Mouse (Mus musculus) CH12.LX (cell line): ENCODE measurements around the gene Lama2. TPM values are rescaled to one million over a fixed set of nuclear protein-coding genes. Genes with fewer than 3 reads are reported as not detected.

Experiments used
- DNase-seq: peaks from one replicate; pipeline ENCODE4 v3.0.0-alpha.2; 2013; ENCODE audit errors: extremely low read depth
- H3K27ac ChIP-seq: 2 replicates; pipeline ENCODE4 v1.5.1; 2012; ENCODE audit warnings: low read depth, mild to moderate bottlenecking, control low read depth, moderate library complexity; ENCODE audit not compliant: insufficient read depth
- H3K27me3 ChIP-seq: replicated peaks from 2 replicates; pipeline ENCODE3; 2012; ENCODE audit warnings: inconsistent platforms
- H3K36me3 ChIP-seq, 2 experiments: replicated peaks in 1 of 2; 2 replicates each; pipeline versions ENCODE3 to v1.6.1; 2012; ENCODE audit warnings: inconsistent platforms in 1 of 2, low read length in 1 of 2, mild to moderate bottlenecking in 1 of 2, mixed read lengths in 1 of 2, moderate library complexity in 1 of 2; ENCODE audit not compliant: control insufficient read depth in 1 of 2, insufficient read depth in 1 of 2
- H3K4me1 ChIP-seq, 2 experiments: 2 replicates each; pipeline ENCODE4 v1.6.1; 2012; ENCODE audit warnings: inconsistent platforms in 1 of 2, moderate library complexity in 1 of 2; ENCODE audit not compliant: insufficient read depth in 2 of 2, control insufficient read depth in 1 of 2
- H3K4me2 ChIP-seq: 2 replicates; pipeline ENCODE4 v1.6.1; 2012; ENCODE audit warnings: low read depth, mild to moderate bottlenecking, control low read depth; ENCODE audit not compliant: poor library complexity, insufficient read depth, severe bottlenecking
- H3K4me3 ChIP-seq, 3 experiments: fragments of 150-350 bp in 1 of 3; sonication (generic) in 1 of 3; replicated peaks in 1 of 3; 2 replicates each; pipeline versions ENCODE3 to v1.5.1; 2011 to 2012; ENCODE audit warnings: low read depth in 2 of 3, low read length in 2 of 3, mild to moderate bottlenecking in 2 of 3, moderate library complexity in 2 of 3, control low read depth in 1 of 3, improper control_type of control experiment in 1 of 3, inconsistent platforms in 1 of 3, mixed read lengths in 1 of 3; ENCODE audit not compliant: poor library complexity in 1 of 3
- H3K79me2 ChIP-seq: replicated peaks from 2 replicates; pipeline ENCODE4 v1.6.1; 2012; ENCODE audit warnings: mild to moderate bottlenecking, moderate library complexity; ENCODE audit not compliant: control insufficient read depth, poor library complexity, insufficient read depth, severe bottlenecking; ENCODE audit errors: extremely low read depth
- H3K9ac ChIP-seq: 2 replicates; pipeline ENCODE4 v1.6.1; 2012; ENCODE audit warnings: low read depth, mild to moderate bottlenecking, control low read depth, moderate library complexity; ENCODE audit not compliant: insufficient read depth
- H3K9me3 ChIP-seq: replicated peaks from 2 replicates; pipeline ENCODE3; 2012; ENCODE audit warnings: low read length, inconsistent platforms, mixed read lengths
- CTCF ChIP-seq, 2 experiments: IDR thresholded peaks in 1 of 2; conservative IDR thresholded peaks in 1 of 2; 2 replicates each; pipeline ENCODE4 v1.5.1; 2011 to 2012; ENCODE audit warnings: low read depth in 2 of 2, low read length in 2 of 2, improper control_type of control experiment in 1 of 2, inconsistent platforms in 1 of 2, mild to moderate bottlenecking in 1 of 2, moderate library complexity in 1 of 2
- E2F4 ChIP-seq: IDR thresholded peaks from 2 replicates; pipeline ENCODE4 v1.6.1; 2011; ENCODE audit warnings: low read depth, low read length, improper control_type of control experiment; ENCODE audit not compliant: insufficient replicate concordance
- GABPA ChIP-seq: IDR thresholded peaks from 2 replicates; pipeline ENCODE4 v1.6.1; 2012; ENCODE audit warnings: low read depth, low read length, improper control_type of control experiment, inconsistent platforms; ENCODE audit not compliant: insufficient replicate concordance
- HCFC1 ChIP-seq: IDR thresholded peaks from 2 replicates; pipeline ENCODE4 v1.6.1; 2012; ENCODE audit warnings: low read depth, mild to moderate bottlenecking, inconsistent platforms, low read length, improper control_type of control experiment
- IRF4 ChIP-seq: IDR thresholded peaks from 2 replicates; pipeline ENCODE4 v1.6.1; 2014; ENCODE audit warnings: low read depth, mild to moderate bottlenecking, inconsistent platforms, low read length, improper control_type of control experiment
- MXI1 ChIP-seq: IDR thresholded peaks from 2 replicates; pipeline ENCODE4 v1.6.1; 2011; ENCODE audit warnings: mild to moderate bottlenecking, low read depth, low read length, improper control_type of control experiment
- MYC ChIP-seq: IDR thresholded peaks from 2 replicates; pipeline ENCODE4 v1.6.1; 2011; ENCODE audit warnings: low read depth, mild to moderate bottlenecking, improper control_type of control experiment, low read length
- PAX5 ChIP-seq: IDR thresholded peaks from 2 replicates; pipeline ENCODE4 v1.6.1; 2012; ENCODE audit warnings: low read length, inconsistent platforms, mixed read lengths
- POLR2A ChIP-seq: IDR thresholded peaks from 2 replicates; pipeline ENCODE4 v1.6.1; 2011; ENCODE audit warnings: low read depth, mild to moderate bottlenecking, improper control_type of control experiment, low read length
- POLR2AphosphoS2 ChIP-seq: IDR thresholded peaks from 2 replicates; pipeline ENCODE4 v1.6.1; 2011; ENCODE audit warnings: low read depth, low read length, improper control_type of control experiment
- RAD21 ChIP-seq: IDR thresholded peaks from 2 replicates; pipeline ENCODE4 v1.6.1; 2011; ENCODE audit warnings: low read depth, mild to moderate bottlenecking, low read length, improper control_type of control experiment, moderate library complexity
- TCF12 ChIP-seq: IDR thresholded peaks from 2 replicates; pipeline ENCODE4 v1.6.1; 2014; ENCODE audit warnings: low read depth, mild to moderate bottlenecking, inconsistent platforms, low read length, improper control_type of control experiment
- ZMIZ1 ChIP-seq: IDR thresholded peaks from 2 replicates; pipeline ENCODE4 v1.6.1; 2012; ENCODE audit warnings: low read depth, mild to moderate bottlenecking, inconsistent platforms, low read length, improper control_type of control experiment
- dilution Hi-C: fragments of 300-500 bp; cut with MboI; formaldehyde crosslinking; loops from 2 replicates; pipeline ENCODE4 v1.14.3; 2020; ENCODE audit warnings: low sequenced_read_pairs; ENCODE audit not compliant: extremely low pct_unique_long_range_greater_than_20kb, extremely low pct_ligation_motif_present
- in situ Hi-C: fragments of 300-500 bp; cut with MboI; formaldehyde crosslinking; loops from 3 replicates; pipeline ENCODE4 v1.14.3; 2019; ENCODE audit warnings: low sequenced_read_pairs, low pct_ligation_motif_present, low pct_unique_long_range_greater_than_20kb, mixed read lengths
- polyA plus RNA-seq: library from polyadenylated mRNA; unstranded; fragments of >175 nt; gene quantifications from 2 replicates; pipeline ENCODE4 v1.2.1, GENCODE M21; 2012; ENCODE audit warnings: low read depth; ENCODE audit not compliant: insufficient read length
- total RNA-seq, 2 experiments: library from RNA; depleted of rRNA; stranded (reverse); fragments of 300-350 nt in 1 of 2; fragments of >200 nt in 1 of 2; gene quantifications; 2 replicates each; pipeline ENCODE4 v1.2.3; 2012 to 2014

Gene Lama2
- total and polyA plus RNA-seq, 3 experiments = not detected

- in situ Hi-C loops = no loop called here
- dilution Hi-C loops = no loop called here
- H3K4me3 ChIP-seq = no peak overlapping the region
- no peaks in the 10 kb centered on the region for H3K9me3 ChIP-seq
- no peak overlapping the region for H3K27ac ChIP-seq
- H3K9ac ChIP-seq = no peak overlapping the region
- TF ChIP-seq MYC = no peak
- TF ChIP-seq CTCF (conservative IDR thresholded peaks at IDR 0.05 in 1 of 2, IDR thresholded peaks at IDR 0.05 in 1 of 2; ENCODE audit: low read depth in 2 of 2, low read length in 2 of 2) = peak in 1 of 2 experiments; percentile 23; a peak in 1 of 4 replicates
- TF ChIP-seq, all 38 proteins: peak for 1
- peak; percentile 69 for DNase-seq
- no peaks in the 10 kb centered on the region for H3K27me3 ChIP-seq
- no peaks in the 10 kb centered on the region for H3K36me3 ChIP-seq
- no peaks in the 10 kb centered on the region for H3K4me1 ChIP-seq
- H3K79me2 ChIP-seq = no peaks in the 10 kb centered on the region
- H3K4me2 ChIP-seq = no peak overlapping the region
Measured at GRCm38 (mm10) chr10:27162364-27162763, 457.2 kb downstream of the Lama2 start.

- no peak for DNase-seq
- Histone ChIP-seq H3K27ac (no peak overlapping the region), H3K4me3 (no peak overlapping the region), H3K79me2 (no peaks in the 10 kb centered on the region), H3K9me3 (no peaks in the 10 kb centered on the region), H3K9ac (no peak overlapping the region), H3K4me2 (no peak overlapping the region), H3K27me3 (no peaks in the 10 kb centered on the region), H3K4me1 (no peaks in the 10 kb centered on the region), H3K36me3 (no peaks in the 10 kb centered on the region)
- dilution Hi-C loops (no loop called here), in situ Hi-C loops (no loop called here)
- TF ChIP-seq GABPA = no peak
- TF ChIP-seq ZMIZ1 = no peak
Measured at GRCm38 (mm10) chr10:27150220-27150619, 469.3 kb downstream of the Lama2 start.

- Histone ChIP-seq H3K9me3 (no peaks in the 10 kb centered on the region), H3K4me2 (no peak overlapping the region), H3K79me2 (no peaks in the 10 kb centered on the region), H3K27ac (no peak overlapping the region), H3K4me3 (no peak overlapping the region), H3K36me3 (no peaks in the 10 kb centered on the region), H3K27me3 (no peaks in the 10 kb centered on the region), H3K4me1 (no peaks in the 10 kb centered on the region), H3K9ac (no peak overlapping the region)
- no peak for TF ChIP-seq RAD21
- TF ChIP-seq TCF12 = no peak
- TF ChIP-seq HCFC1 = no peak
- no peak for TF ChIP-seq PAX5
- TF ChIP-seq POLR2AphosphoS2 = no peak
- no peak for TF ChIP-seq E2F4
- TF ChIP-seq POLR2A = no peak
- TF ChIP-seq MYC = no peak
- TF ChIP-seq IRF4 = no peak
- no peak for TF ChIP-seq MXI1
- no peak for DNase-seq
- in situ Hi-C loops (no loop called here), dilution Hi-C loops (no loop called here)
Measured at GRCm38 (mm10) chr10:27140422-27140821, 479.1 kb downstream of the Lama2 start.
